ENCODE assay signal across 8 mouse cellular contexts in the genomic region with DNA sequence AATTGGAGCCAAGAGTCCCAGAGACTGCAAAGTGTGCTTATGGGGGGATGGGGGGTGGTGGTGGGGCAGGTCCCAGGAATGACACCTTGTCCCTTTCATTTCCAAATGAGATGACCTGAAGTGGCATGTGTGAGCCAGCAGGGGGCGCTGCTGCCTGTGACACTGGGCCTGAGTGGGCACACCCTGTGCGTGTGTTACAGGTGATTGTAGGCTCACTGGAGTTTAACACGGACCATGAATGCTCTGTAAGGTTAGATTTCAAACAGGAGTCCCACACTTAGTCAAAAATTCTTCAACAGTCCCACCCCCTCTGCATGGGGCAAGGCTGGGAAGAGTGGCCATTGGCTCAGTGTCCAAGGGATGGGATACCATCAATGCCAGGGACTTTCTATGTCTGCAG. TPM values are rescaled to one million over a fixed set of nuclear protein-coding genes. Genes with fewer than 3 reads are reported as not detected.
DNase-seq lines count a peak whose midpoint lies in the region; ATAC-seq lines count a peak whose summit lies in the region.

No protein-coding gene starts in this region.

- H3K9me3 ChIP-seq in midbrain, embryonic 10.5 days (replicated peaks) = no peaks in the 10 kb centered on the region
- no peaks in the 10 kb centered on the region for H3K9me3 ChIP-seq in midbrain, embryonic 13.5 days

- no peaks in the 10 kb centered on the region for H3K36me3 ChIP-seq in midbrain, embryonic 10.5 days
- no peaks in the 10 kb centered on the region for H3K36me3 ChIP-seq in midbrain, embryonic 13.5 days

- WGBS in midbrain, embryonic 10.5 days = 12% methylated on average over 3 of the region's 3 CpGs
- 6% methylated on average over 3 of the region's 3 CpGs for WGBS in midbrain, embryonic 13.5 days

- H3K9ac ChIP-seq in midbrain, embryonic 13.5 days (replicated peaks) = no peak overlapping the region

- no peak overlapping the region for H3K27ac ChIP-seq in midbrain, embryonic 10.5 days (replicated peaks)
- no peak overlapping the region for H3K27ac ChIP-seq in midbrain, embryonic 13.5 days

- H3K4me3 ChIP-seq in midbrain, embryonic 10.5 days = peak overlapping the region; percentile 7; the same call in 1 of the 2 replicates
- no peak overlapping the region for H3K4me3 ChIP-seq in midbrain, embryonic 13.5 days (replicated peaks)

- no peak for ATAC-seq in midbrain, embryonic 13.5 days

- no peak overlapping the region for H3K4me2 ChIP-seq in midbrain, embryonic 13.5 days (replicated peaks)

- DNase-seq in adrenal gland, adult (ENCODE audit: inconsistent age in 2 of 2, low spot score in 1 of 2) = peak; percentile 68 to 85
- DNase-seq in adrenal gland, postnatal 4 days (ENCODE audit: low spot score in 2 of 2) = no peak
- peak; percentile 53 for DNase-seq in midbrain, embryonic 10.5 days (ENCODE audit: low spot score)
- peak; percentile 68 for DNase-seq in cerebellum, adult 11-12 months
- DNase-seq in kidney, postnatal 10 days = peak; percentile 77
- DNase-seq in naive thymus-derived CD4-positive, alpha-beta T cell, adult 2 months (ENCODE audit: low read depth) = peak; percentile 81
- no peak for DNase-seq in frontal cortex, postnatal 14 days (ENCODE audit: low spot score in 2 of 2)

- peaks cover 25% of the 10 kb centered on the region for H3K27me3 ChIP-seq in midbrain, embryonic 10.5 days (ENCODE audit: low read depth, poor library complexity, severe bottlenecking)
- H3K27me3 ChIP-seq in midbrain, embryonic 13.5 days = peaks cover 6% of the 10 kb centered on the region; the same call in 1 of the 2 replicates

- peaks cover 48% of the 10 kb centered on the region for H3K4me1 ChIP-seq in midbrain, embryonic 10.5 days
- H3K4me1 ChIP-seq in midbrain, embryonic 13.5 days (replicated peaks) = peaks cover 29% of the 10 kb centered on the region

RNA-seq across cellular contexts. Expression of gene Arhgap23, which starts 16.7 kb away (rescaled TPM):
- total RNA-seq in adrenal gland, postnatal 4 days (2021) = 10 to 100 TPM; 37.9 to 38.6 TPM
- 1.9 and 2.3 TPM in 2 replicates for polyA plus RNA-seq in midbrain, embryonic 10.5 days (2016; fragmentation: Nextera tagmentation; extraction: Ambion mirVana)
- 5.1 and 6.5 TPM in 2 replicates for polyA plus RNA-seq in midbrain, embryonic 13.5 days (2015; fragmentation: Nextera tagmentation; extraction: Ambion mirVana)

Comparison
In these comparisons a context has a peak if more than half of its experiments do, and no peak if none do; other contexts are left out.
1. DNase-seq: peak in adrenal gland, adult (2 of 2), midbrain, embryonic 10.5 days (single experiment), cerebellum, adult 11-12 months (single experiment), kidney, postnatal 10 days (single experiment) and naive thymus-derived CD4-positive, alpha-beta T cell, adult 2 months (single experiment); none in adrenal gland, postnatal 4 days (0 of 2) and frontal cortex, postnatal 14 days (0 of 2).